Mouse (Mus musculus): ENCODE data around the gene Rgs9. TPM values are rescaled to one million over a fixed set of nuclear protein-coding genes. Genes with fewer than 3 reads are reported as not detected.

The Rgs9 gene
- polyA plus RNA-seq, 1 experiment from 2014 or later: 0.73 TPM

GRCm38 (mm10) chr11:109319946-109320345 lies 22.0 kb upstream of the Rgs9 start:
- WGBS: 75% methylated on average over 5 of the region's 5 CpGs

GRCm38 (mm10) chr11:109319471-109319870 lies 21.5 kb upstream of the Rgs9 start:
- Histone ChIP-seq H3K4me3 (ENCODE audit: low read depth, low read length) (no peak overlapping the region), H3K27ac (replicated peaks) (no peak overlapping the region), H3K9me3 (ENCODE audit: control insufficient read depth, low read length) (no peaks in the 10 kb centered on the region), H3K27me3 (ENCODE audit: control insufficient read depth, insufficient read depth, low read length) (no peaks in the 10 kb centered on the region), H3K4me1 (replicated peaks; ENCODE audit: control insufficient read depth, insufficient read depth) (no peaks in the 10 kb centered on the region), H3K36me3 (ENCODE audit: control insufficient read depth, insufficient read depth, low read length) (no peaks in the 10 kb centered on the region), H3K9ac (ENCODE audit: low read length) (no peak overlapping the region), H3K4me2 (replicated peaks; ENCODE audit: low read depth) (no peak overlapping the region)
- ATAC-seq (ENCODE audit: low FRiP score, low TSS enrichment): no peak
- TF ChIP-seq EP300 (optimal IDR thresholded peaks at IDR 0.05) (no peak), CTCF (IDR thresholded peaks at IDR 0.05; ENCODE audit: low read depth) (no peak)
- WGBS: 91% methylated on average over 4 of the region's 4 CpGs
- no peak for DNase-seq (ENCODE audit: low spot score)

More at GRCm38 (mm10) chr11:109319946-109320345, 22.0 kb upstream of the Rgs9 start:
- no peak overlapping the region for H3K27ac ChIP-seq (replicated peaks)
- no peaks in the 10 kb centered on the region for H3K36me3 ChIP-seq (ENCODE audit: control insufficient read depth, insufficient read depth, low read length)
- TF ChIP-seq EP300 (optimal IDR thresholded peaks at IDR 0.05): no peak
- no peak for TF ChIP-seq CTCF (IDR thresholded peaks at IDR 0.05; ENCODE audit: low read depth)
- 0 out of 2 replicates have a peak, but pooled peaks have one; percentile 21 for ATAC-seq (ENCODE audit: low FRiP score, low TSS enrichment)
- H3K4me1 ChIP-seq (replicated peaks; ENCODE audit: control insufficient read depth, insufficient read depth): no peaks in the 10 kb centered on the region
- H3K27me3 ChIP-seq (ENCODE audit: control insufficient read depth, insufficient read depth, low read length): no peaks in the 10 kb centered on the region
- H3K4me3 ChIP-seq (ENCODE audit: low read depth, low read length): no peak overlapping the region
- DNase-seq (ENCODE audit: low spot score): no peak
- H3K9me3 ChIP-seq (ENCODE audit: control insufficient read depth, low read length): no peaks in the 10 kb centered on the region
- no peak overlapping the region for H3K9ac ChIP-seq (ENCODE audit: low read length)
- H3K4me2 ChIP-seq (replicated peaks; ENCODE audit: low read depth): no peak overlapping the region

DNA sequence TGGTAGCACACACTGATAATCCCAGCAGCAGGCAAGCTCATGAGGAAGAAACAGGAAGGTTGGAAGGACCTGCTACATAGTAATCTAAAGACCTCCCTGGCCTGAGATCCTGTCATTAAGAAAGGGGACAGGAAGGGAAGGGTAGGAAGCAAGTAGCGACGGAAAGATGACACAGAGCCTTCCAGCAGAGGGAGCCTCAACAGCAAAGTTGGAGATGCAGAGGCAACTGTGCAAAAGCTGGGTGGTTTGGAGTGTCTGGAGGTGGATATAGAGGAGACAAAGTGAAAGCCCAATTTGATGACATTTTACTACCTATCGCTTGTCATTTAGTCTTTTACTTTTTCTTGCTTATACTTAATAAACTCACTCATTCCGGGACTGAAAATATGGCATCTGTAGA lies 19.0 kb upstream of the Rgs9 start:
- Histone ChIP-seq H3K4me3 (ENCODE audit: low read depth, low read length) (no peak overlapping the region), H3K36me3 (ENCODE audit: control insufficient read depth, insufficient read depth, low read length) (no peaks in the 10 kb centered on the region), H3K9me3 (ENCODE audit: control insufficient read depth, low read length) (no peaks in the 10 kb centered on the region), H3K4me1 (replicated peaks; ENCODE audit: control insufficient read depth, insufficient read depth) (no peaks in the 10 kb centered on the region), H3K27me3 (ENCODE audit: control insufficient read depth, insufficient read depth, low read length) (no peaks in the 10 kb centered on the region), H3K4me2 (replicated peaks; ENCODE audit: low read depth) (no peak overlapping the region), H3K9ac (ENCODE audit: low read length) (no peak overlapping the region), H3K27ac (replicated peaks) (no peak overlapping the region)
- DNase-seq (ENCODE audit: low spot score) (peak; percentile 27), ATAC-seq (ENCODE audit: low FRiP score, low TSS enrichment) (no peak)
- WGBS: 39% methylated on average over 4 of the region's 4 CpGs
- TF ChIP-seq CTCF (IDR thresholded peaks at IDR 0.05; ENCODE audit: low read depth): peak; percentile 78
- no peak for TF ChIP-seq EP300 (optimal IDR thresholded peaks at IDR 0.05)

GRCm38 (mm10) chr11:109311885-109312605 lies 14.1 kb upstream of the Rgs9 start:
- H3K4me1 ChIP-seq (replicated peaks; ENCODE audit: control insufficient read depth, insufficient read depth): no peaks in the 10 kb centered on the region
- DNase-seq (ENCODE audit: low spot score) (peak; percentile 78), ATAC-seq (ENCODE audit: low FRiP score, low TSS enrichment) (peak; percentile 94)
- peak overlapping the region; percentile 52 for H3K4me2 ChIP-seq (replicated peaks; ENCODE audit: low read depth)
- H3K9ac ChIP-seq (ENCODE audit: low read length): peak overlapping the region; percentile 64
- H3K9me3 ChIP-seq (ENCODE audit: control insufficient read depth, low read length): no peaks in the 10 kb centered on the region
- TF ChIP-seq CTCF (IDR thresholded peaks at IDR 0.05; ENCODE audit: low read depth) (peak; percentile 33), EP300 (optimal IDR thresholded peaks at IDR 0.05) (no peak)
- H3K36me3 ChIP-seq (ENCODE audit: control insufficient read depth, insufficient read depth, low read length): no peaks in the 10 kb centered on the region
- no peaks in the 10 kb centered on the region for H3K27me3 ChIP-seq (ENCODE audit: control insufficient read depth, insufficient read depth, low read length)
- no peak overlapping the region; the same call in 1 of the 2 replicates for H3K27ac ChIP-seq (replicated peaks)
- WGBS: 14% methylated on average over 20 of the region's 20 CpGs
- peak overlapping the region; percentile 56 for H3K4me3 ChIP-seq (ENCODE audit: low read depth, low read length)

DNA sequence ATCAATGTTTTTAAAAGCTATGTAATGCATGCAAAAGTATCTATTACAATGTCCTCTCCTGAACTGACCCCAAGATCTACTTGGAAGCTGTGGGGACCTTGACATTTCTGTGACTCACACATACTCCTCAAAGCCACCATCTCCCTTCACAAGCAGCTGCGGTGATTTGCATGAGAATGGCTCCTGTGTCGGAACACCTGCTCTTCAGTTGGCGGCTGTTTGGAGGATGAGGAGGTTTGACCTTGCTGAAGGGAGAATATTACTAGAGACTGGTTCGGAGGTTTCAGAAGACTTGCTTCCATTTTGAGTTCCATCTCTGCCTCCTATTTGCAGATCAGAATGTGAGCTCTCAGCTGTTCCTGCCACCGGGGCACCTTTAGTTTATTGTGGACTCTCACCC lies 7.8 kb upstream of the Rgs9 start:
- Histone ChIP-seq H3K4me2 (replicated peaks; ENCODE audit: low read depth) (no peak overlapping the region), H3K36me3 (ENCODE audit: control insufficient read depth, insufficient read depth, low read length) (no peaks in the 10 kb centered on the region), H3K27me3 (ENCODE audit: control insufficient read depth, insufficient read depth, low read length) (no peaks in the 10 kb centered on the region), H3K4me3 (ENCODE audit: low read depth, low read length) (no peak overlapping the region), H3K27ac (replicated peaks) (no peak overlapping the region), H3K4me1 (replicated peaks; ENCODE audit: control insufficient read depth, insufficient read depth) (no peaks in the 10 kb centered on the region), H3K9ac (ENCODE audit: low read length) (no peak overlapping the region), H3K9me3 (ENCODE audit: control insufficient read depth, low read length) (no peaks in the 10 kb centered on the region)
- DNase-seq (ENCODE audit: low spot score) (no peak), ATAC-seq (ENCODE audit: low FRiP score, low TSS enrichment) (no peak)
- TF ChIP-seq EP300 (optimal IDR thresholded peaks at IDR 0.05) (no peak), CTCF (IDR thresholded peaks at IDR 0.05; ENCODE audit: low read depth) (no peak)
- 74% methylated on average over 5 of the region's 5 CpGs for WGBS

- 30% methylated on average over 4 of the region's 4 CpGs for WGBS
- H3K27ac ChIP-seq (replicated peaks): no peak overlapping the region
- no peak for ATAC-seq (ENCODE audit: low FRiP score, low TSS enrichment)
- no peaks in the 10 kb centered on the region for H3K27me3 ChIP-seq (ENCODE audit: control insufficient read depth, insufficient read depth, low read length)
- DNase-seq (ENCODE audit: low spot score): peak; percentile 19
- no peak overlapping the region for H3K9ac ChIP-seq (ENCODE audit: low read length)
- no peak overlapping the region for H3K4me3 ChIP-seq (ENCODE audit: low read depth, low read length)
- no peaks in the 10 kb centered on the region for H3K4me1 ChIP-seq (replicated peaks; ENCODE audit: control insufficient read depth, insufficient read depth)
- no peaks in the 10 kb centered on the region for H3K9me3 ChIP-seq (ENCODE audit: control insufficient read depth, low read length)
- H3K4me2 ChIP-seq (replicated peaks; ENCODE audit: low read depth): no peak overlapping the region
- no peaks in the 10 kb centered on the region for H3K36me3 ChIP-seq (ENCODE audit: control insufficient read depth, insufficient read depth, low read length)
- TF ChIP-seq EP300 (optimal IDR thresholded peaks at IDR 0.05) (no peak), CTCF (IDR thresholded peaks at IDR 0.05; ENCODE audit: low read depth) (no peak)
These were observed 4.4 kb upstream of the Rgs9 start for GRCm38 (mm10) chr11:109302338-109302737.
